Mouse (Mus musculus) spleen, adult 2 months (tissue): ENCODE results near the gene Cyp3a11.

Experiments
- CTCF ChIP-seq: fragments of 200-500 bp; IDR thresholded peaks from 2 replicates; pipeline ENCODE4 v1.5.1; 2011; ENCODE audit warnings: mild to moderate bottlenecking, inconsistent platforms; ENCODE audit not compliant: insufficient read depth, insufficient read length, insufficient replicate concordance; ENCODE audit errors: extremely low read depth
- POLR2A ChIP-seq: fragments of 200-500 bp; IDR thresholded peaks from 2 replicates; pipeline ENCODE4 v1.6.1; 2011; ENCODE audit warnings: low read depth, low read length, inconsistent platforms

- TF ChIP-seq CTCF (no peak), POLR2A (no peak)
Measured at GRCm38 (mm10) chr5:145900436-145900990, 20.7 kb upstream of the Cyp3a11 start.
